Mouse (Mus musculus) myocyte (in vitro differentiated cells): Measurements from ENCODE around the gene Clec4f.

Experiments
- CEBPB ChIP-seq: IDR thresholded peaks from 2 replicates; pipeline ENCODE4 v1.6.1; 2011; ENCODE audit warnings: mild to moderate bottlenecking, moderate library complexity; ENCODE audit not compliant: poor library complexity, insufficient read depth, severe bottlenecking
- E2F4 ChIP-seq: IDR thresholded peaks from one replicate; pipeline ENCODE4 v1.6.1; 2011; ENCODE audit warnings: mild to moderate bottlenecking, control low read depth, moderate library complexity; ENCODE audit not compliant: insufficient read depth
- POLR2A ChIP-seq: IDR thresholded peaks from one replicate; pipeline ENCODE4 v1.6.1; 2011; ENCODE audit warnings: low read depth, mild to moderate bottlenecking, control low read depth, moderate library complexity; ENCODE audit not compliant: insufficient read length
- POLR2AphosphoS2 ChIP-seq: IDR thresholded peaks from one replicate; pipeline ENCODE4 v1.6.1; 2011; ENCODE audit warnings: low read depth, control low read depth; ENCODE audit not compliant: insufficient read length

DNA sequence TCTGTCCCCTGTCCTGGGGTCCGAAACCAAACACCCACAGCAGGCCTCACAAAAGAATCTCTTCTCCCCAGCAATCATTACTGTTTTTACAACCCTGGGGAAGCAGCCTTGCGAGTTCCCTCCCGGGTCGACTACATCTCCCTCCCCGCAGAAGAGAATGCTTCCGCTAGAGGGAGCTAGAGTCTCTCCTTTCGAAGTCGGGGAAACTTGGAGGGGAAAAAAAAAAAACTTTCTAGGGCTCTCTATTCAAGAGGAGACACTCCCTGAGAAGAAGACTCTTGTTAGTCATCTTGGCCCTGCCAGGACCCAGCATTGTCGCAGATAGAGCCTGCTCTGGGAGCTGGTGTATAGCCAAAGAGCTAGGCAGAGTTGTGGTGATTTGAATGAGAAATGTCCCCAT is 37.8 kb upstream of the Clec4f start:
- TF ChIP-seq E2F4 (no peak), POLR2A (no peak), CEBPB (no peak), POLR2AphosphoS2 (no peak)
